Mouse (Mus musculus): ENCODE results near the gene Gdf1. TPM values are rescaled to one million over a fixed set of nuclear protein-coding genes. Genes with fewer than 3 reads are reported as not detected.

Gdf1 gene
- polyA plus RNA-seq, 1 experiment from 2014 or later: 2.1 TPM

DNA sequence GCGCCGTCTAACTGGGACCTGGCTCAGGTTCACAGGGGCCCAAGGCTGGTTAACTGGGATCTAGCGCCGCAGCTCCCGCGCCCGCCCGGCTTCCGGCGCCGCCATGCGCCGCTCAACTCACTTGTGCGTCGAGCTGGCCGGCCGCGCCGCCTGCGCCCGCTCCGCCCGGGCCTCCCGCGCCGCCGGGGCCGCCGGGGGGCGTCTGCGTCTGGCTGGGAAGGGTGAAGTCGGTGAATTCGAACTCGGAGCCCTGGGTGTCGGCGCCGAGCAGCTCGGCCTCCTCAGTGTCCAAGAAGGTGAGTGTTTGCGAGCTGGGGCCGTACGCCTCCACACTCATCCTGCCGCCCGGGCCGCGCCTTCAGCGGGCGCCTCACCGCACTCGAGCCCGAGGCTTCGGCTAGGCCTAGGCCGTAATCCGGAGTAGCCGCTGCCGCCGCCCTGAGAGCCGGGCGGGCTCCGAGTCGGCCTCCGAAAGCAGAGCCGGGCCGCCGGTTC is 23.1 kb downstream of the Gdf1 start:
- Histone ChIP-seq H3K4me3 (ENCODE audit: low read depth, low read length) (peak overlapping the region; percentile 100), H3K9me3 (ENCODE audit: control insufficient read depth, low read length) (no peaks in the 10 kb centered on the region), H3K27me3 (ENCODE audit: control insufficient read depth, insufficient read depth, low read length) (no peaks in the 10 kb centered on the region; the same call in 1 of the 2 replicates), H3K9ac (replicated peaks; ENCODE audit: low read depth, low read length) (peak overlapping the region; percentile 92), H3K4me1 (ENCODE audit: control insufficient read depth, insufficient read depth, low read length) (peaks cover 30% of the 10 kb centered on the region), H3K4me2 (ENCODE audit: low read depth, low read length) (peak overlapping the region; percentile 99), H3K36me3 (ENCODE audit: control insufficient read depth, insufficient read depth, low read length) (peaks cover 4% of the 10 kb centered on the region; the same call in 1 of the 2 replicates), H3K27ac (ENCODE audit: low read depth, low read length) (peak overlapping the region; percentile 82)
- peak; percentile 53 for ATAC-seq (ENCODE audit: low read depth)
- under 1% methylated on average over 63 of the region's 64 CpGs for WGBS

DNA sequence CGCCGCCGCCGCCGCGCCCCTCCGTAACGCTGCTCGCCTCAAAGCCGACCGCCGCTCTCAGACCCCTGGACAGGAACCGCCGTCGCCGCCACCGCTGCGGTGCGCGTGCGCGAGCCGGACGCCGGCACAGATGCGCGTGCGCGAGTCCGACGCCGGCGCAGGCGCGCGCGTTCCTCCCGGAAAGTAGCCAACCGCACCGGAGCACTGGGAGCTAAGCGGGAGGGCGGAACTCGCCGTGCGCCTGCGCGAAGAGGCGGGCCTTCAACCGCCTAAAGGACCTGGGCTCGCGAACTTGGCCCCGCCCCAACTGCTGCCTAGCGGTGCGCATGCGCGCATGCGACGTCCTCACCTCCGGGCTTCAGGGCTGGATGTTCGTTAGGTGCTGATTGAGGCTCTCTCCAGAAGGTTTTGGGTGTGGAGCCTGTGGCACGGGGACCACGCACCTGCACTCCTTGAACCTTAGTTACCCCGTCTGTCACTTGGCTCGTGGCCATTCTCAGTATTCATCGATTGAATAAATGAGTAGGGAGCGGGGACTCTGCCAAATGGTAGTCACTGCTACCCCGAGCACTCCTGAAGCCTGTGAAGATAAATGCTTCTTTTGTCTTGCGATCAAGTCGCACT is 23.7 kb downstream of the Gdf1 start, which contains the start of gene Upf1:
TSS of gene Upf1 (minus strand) at position 85 of the 624 bp plus-strand sequence.
- Histone ChIP-seq H3K27ac (ENCODE audit: low read depth, low read length) (peak within 1 kb of the TSS; percentile 90), H3K9ac (replicated peaks; ENCODE audit: low read depth, low read length) (peak within 1 kb of the TSS; percentile 92), H3K4me1 (ENCODE audit: control insufficient read depth, insufficient read depth, low read length) (peaks cover 30% of the 10 kb centered on the region), H3K9me3 (ENCODE audit: control insufficient read depth, low read length) (no peaks in the 10 kb centered on the region), H3K4me3 (ENCODE audit: low read depth, low read length) (peak within 1 kb of the TSS; percentile 100), H3K4me2 (ENCODE audit: low read depth, low read length) (peak within 1 kb of the TSS; percentile 99), H3K36me3 (ENCODE audit: control insufficient read depth, insufficient read depth, low read length) (peaks cover 4% of the 10 kb centered on the region; the same call in 1 of the 2 replicates), H3K27me3 (ENCODE audit: control insufficient read depth, insufficient read depth, low read length) (no peaks in the 10 kb centered on the region; the same call in 1 of the 2 replicates)
- peak; percentile 88 for ATAC-seq (ENCODE audit: low read depth)
- WGBS: under 1% methylated on average over 45 of the region's 69 CpGs

- H3K9ac ChIP-seq (replicated peaks; ENCODE audit: low read depth, low read length): peak overlapping the region; percentile 44
- H3K9me3 ChIP-seq (ENCODE audit: control insufficient read depth, low read length): no peaks in the 10 kb centered on the region
- no peaks in the 10 kb centered on the region; the same call in 1 of the 2 replicates for H3K27me3 ChIP-seq (ENCODE audit: control insufficient read depth, insufficient read depth, low read length)
- H3K36me3 ChIP-seq (ENCODE audit: control insufficient read depth, insufficient read depth, low read length): peaks cover 4% of the 10 kb centered on the region; the same call in 1 of the 2 replicates
- peak overlapping the region; percentile 100 for H3K4me3 ChIP-seq (ENCODE audit: low read depth, low read length)
- peak overlapping the region; percentile 90 for H3K27ac ChIP-seq (ENCODE audit: low read depth, low read length)
- H3K4me2 ChIP-seq (ENCODE audit: low read depth, low read length): peak overlapping the region; percentile 87
- no peak; the same call in 1 of the 2 replicates for ATAC-seq (ENCODE audit: low read depth)
- peaks cover 30% of the 10 kb centered on the region for H3K4me1 ChIP-seq (ENCODE audit: control insufficient read depth, insufficient read depth, low read length)
- 65% methylated on average over 4 of the region's 4 CpGs for WGBS
These were observed 24.4 kb downstream of the Gdf1 start for GRCm38 (mm10) chr8:70354004-70354403.

DNA sequence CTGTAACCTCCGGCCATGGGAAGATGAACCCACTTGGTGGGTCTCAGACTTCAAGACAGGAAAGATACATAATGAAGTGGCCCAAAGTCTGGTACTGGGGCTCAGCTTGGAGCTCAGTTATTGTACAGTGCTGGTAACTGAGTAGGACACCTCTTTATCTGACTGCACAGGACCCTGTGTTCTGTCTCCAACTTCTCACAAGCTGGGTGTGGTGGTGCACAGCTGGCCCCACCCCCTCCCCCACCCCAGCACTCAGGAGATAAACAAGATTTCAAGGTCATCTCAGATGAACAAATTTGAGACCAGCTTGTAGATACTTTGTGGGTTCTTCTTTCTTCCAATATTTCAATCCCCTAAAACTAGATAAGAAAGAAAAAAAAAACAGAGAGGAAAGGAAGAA is 26.5 kb downstream of the Gdf1 start:
- Histone ChIP-seq H3K9me3 (ENCODE audit: control insufficient read depth, low read length) (no peaks in the 10 kb centered on the region), H3K27me3 (ENCODE audit: control insufficient read depth, insufficient read depth, low read length) (no peaks in the 10 kb centered on the region; the same call in 1 of the 2 replicates), H3K4me1 (ENCODE audit: control insufficient read depth, insufficient read depth, low read length) (peaks cover 17% of the 10 kb centered on the region), H3K36me3 (ENCODE audit: control insufficient read depth, insufficient read depth, low read length) (no peaks in the 10 kb centered on the region), H3K4me3 (ENCODE audit: low read depth, low read length) (no peak overlapping the region), H3K9ac (replicated peaks; ENCODE audit: low read depth, low read length) (no peak overlapping the region), H3K4me2 (ENCODE audit: low read depth, low read length) (no peak overlapping the region), H3K27ac (ENCODE audit: low read depth, low read length) (no peak overlapping the region)
- no peak for ATAC-seq (ENCODE audit: low read depth)
- 84% methylated on average over 1 of the region's 1 CpGs for WGBS

- Histone ChIP-seq H3K36me3 (ENCODE audit: control insufficient read depth, insufficient read depth, low read length) (no peaks in the 10 kb centered on the region), H3K4me3 (ENCODE audit: low read depth, low read length) (no peak overlapping the region), H3K9ac (replicated peaks; ENCODE audit: low read depth, low read length) (no peak overlapping the region), H3K27ac (ENCODE audit: low read depth, low read length) (no peak overlapping the region), H3K4me1 (ENCODE audit: control insufficient read depth, insufficient read depth, low read length) (no peaks in the 10 kb centered on the region), H3K4me2 (ENCODE audit: low read depth, low read length) (no peak overlapping the region), H3K27me3 (ENCODE audit: control insufficient read depth, insufficient read depth, low read length) (no peaks in the 10 kb centered on the region), H3K9me3 (ENCODE audit: control insufficient read depth, low read length) (no peaks in the 10 kb centered on the region)
- 27% methylated on average over 3 of the region's 3 CpGs for WGBS
- no peak for ATAC-seq (ENCODE audit: low read depth)
These were observed 29.8 kb downstream of the Gdf1 start for GRCm38 (mm10) chr8:70359411-70359810.

GRCm38 (mm10) chr8:70360769-70361168 is 31.2 kb downstream of the Gdf1 start:
- no peak for ATAC-seq (ENCODE audit: low read depth)
- no peak overlapping the region for H3K27ac ChIP-seq (ENCODE audit: low read depth, low read length)
- no peaks in the 10 kb centered on the region for H3K27me3 ChIP-seq (ENCODE audit: control insufficient read depth, insufficient read depth, low read length)
- no peaks in the 10 kb centered on the region for H3K9me3 ChIP-seq (ENCODE audit: control insufficient read depth, low read length)
- no peaks in the 10 kb centered on the region for H3K36me3 ChIP-seq (ENCODE audit: control insufficient read depth, insufficient read depth, low read length)
- no peak overlapping the region for H3K4me3 ChIP-seq (ENCODE audit: low read depth, low read length)
- no peak overlapping the region for H3K4me2 ChIP-seq (ENCODE audit: low read depth, low read length)
- WGBS: 53% methylated on average over 4 of the region's 4 CpGs
- no peaks in the 10 kb centered on the region for H3K4me1 ChIP-seq (ENCODE audit: control insufficient read depth, insufficient read depth, low read length)
- H3K9ac ChIP-seq (replicated peaks; ENCODE audit: low read depth, low read length): no peak overlapping the region

DNA sequence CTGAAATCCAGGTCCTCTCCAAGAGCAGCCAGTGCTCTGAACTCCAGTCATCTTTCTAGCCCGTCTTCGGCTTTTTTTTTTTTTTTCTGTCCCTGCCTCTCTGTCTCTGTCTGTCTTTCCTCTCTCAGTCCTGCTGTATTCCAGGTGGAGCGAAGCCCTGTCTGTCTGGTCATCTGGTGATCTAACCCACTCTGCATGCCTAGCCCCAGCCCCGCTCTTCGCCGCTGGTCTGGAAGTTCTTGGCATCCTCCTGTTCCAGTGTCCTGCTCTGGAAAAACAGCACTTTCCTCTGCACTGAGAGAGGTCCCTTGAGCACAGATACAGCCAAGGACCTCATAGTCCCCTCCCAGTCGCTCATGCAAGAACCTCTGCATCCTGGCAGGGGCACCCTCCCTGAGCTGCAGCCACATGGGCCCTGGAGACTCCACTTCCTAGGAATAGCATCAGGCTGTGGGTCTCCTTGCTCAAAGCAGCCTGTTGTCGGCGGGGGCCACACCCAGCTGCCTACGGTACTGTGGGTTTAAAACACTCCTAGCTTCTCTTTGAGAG is 31.9 kb downstream of the Gdf1 start:
- Histone ChIP-seq H3K4me3 (ENCODE audit: low read depth, low read length) (no peak overlapping the region), H3K36me3 (ENCODE audit: control insufficient read depth, insufficient read depth, low read length) (no peaks in the 10 kb centered on the region), H3K4me2 (ENCODE audit: low read depth, low read length) (no peak overlapping the region), H3K9me3 (ENCODE audit: control insufficient read depth, low read length) (no peaks in the 10 kb centered on the region), H3K9ac (replicated peaks; ENCODE audit: low read depth, low read length) (no peak overlapping the region), H3K27ac (ENCODE audit: low read depth, low read length) (no peak overlapping the region), H3K27me3 (ENCODE audit: control insufficient read depth, insufficient read depth, low read length) (no peaks in the 10 kb centered on the region), H3K4me1 (ENCODE audit: control insufficient read depth, insufficient read depth, low read length) (no peaks in the 10 kb centered on the region)
- WGBS: 80% methylated on average over 10 of the region's 10 CpGs
- ATAC-seq (ENCODE audit: low read depth): no peak

DNA sequence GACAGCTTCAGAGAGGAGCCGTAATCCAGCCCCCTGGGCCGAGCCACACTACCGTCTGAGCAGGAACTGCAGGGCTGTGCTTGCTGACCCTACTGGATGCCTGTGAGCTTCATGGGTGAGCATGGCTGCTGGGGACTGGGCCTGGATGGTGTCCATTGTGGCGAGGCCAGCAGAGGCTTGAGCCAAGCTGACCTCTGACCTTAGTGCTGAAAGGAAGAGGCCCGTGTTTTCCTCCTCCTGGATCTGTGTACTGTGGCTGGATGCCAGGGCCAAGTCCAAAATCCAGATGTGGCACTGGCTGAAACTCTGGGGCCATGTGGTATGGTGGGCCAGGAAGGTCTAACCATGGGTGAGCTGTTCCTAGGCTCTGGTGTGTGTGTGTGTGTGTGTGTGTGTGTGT is 34.4 kb downstream of the Gdf1 start:
- WGBS: 43% methylated on average over 5 of the region's 5 CpGs

DNA sequence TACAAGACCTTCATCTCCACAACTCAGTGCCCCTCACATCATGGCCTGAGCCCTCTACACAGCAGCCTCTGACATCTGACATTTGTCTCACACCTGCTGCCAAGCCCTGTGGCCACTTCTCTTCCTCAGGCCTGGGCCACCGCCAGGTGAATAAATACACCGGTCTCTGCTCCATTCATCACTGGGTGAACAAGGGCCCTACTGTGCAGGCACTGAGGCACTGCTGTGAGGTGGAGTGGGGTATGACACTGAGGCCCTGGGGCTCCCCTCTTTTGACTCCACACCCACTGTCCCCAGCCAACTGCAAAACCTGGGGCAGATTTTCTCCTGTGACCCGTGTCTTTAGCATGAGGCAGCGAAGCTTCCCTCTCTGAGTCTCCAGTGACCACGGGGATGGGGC is 37.0 kb downstream of the Gdf1 start:
- H3K4me1 ChIP-seq (ENCODE audit: control insufficient read depth, insufficient read depth, low read length): no peaks in the 10 kb centered on the region
- H3K27ac ChIP-seq (ENCODE audit: low read depth, low read length): no peak overlapping the region
- no peaks in the 10 kb centered on the region for H3K9me3 ChIP-seq (ENCODE audit: control insufficient read depth, low read length)
- H3K4me2 ChIP-seq (ENCODE audit: low read depth, low read length): no peak overlapping the region
- H3K36me3 ChIP-seq (ENCODE audit: control insufficient read depth, insufficient read depth, low read length): no peaks in the 10 kb centered on the region
- no peak for ATAC-seq (ENCODE audit: low read depth)
- no peak overlapping the region for H3K9ac ChIP-seq (replicated peaks; ENCODE audit: low read depth, low read length)
- H3K4me3 ChIP-seq (ENCODE audit: low read depth, low read length): no peak overlapping the region
- peaks cover 3% of the 10 kb centered on the region for H3K27me3 ChIP-seq (ENCODE audit: control insufficient read depth, insufficient read depth, low read length)
- WGBS: 62% methylated on average over 5 of the region's 5 CpGs

More for the DNA sequence above, 34.4 kb downstream of the Gdf1 start:
- Histone ChIP-seq H3K4me2 (ENCODE audit: low read depth, low read length) (no peak overlapping the region), H3K4me1 (ENCODE audit: control insufficient read depth, insufficient read depth, low read length) (no peaks in the 10 kb centered on the region), H3K27ac (ENCODE audit: low read depth, low read length) (no peak overlapping the region), H3K9me3 (ENCODE audit: control insufficient read depth, low read length) (no peaks in the 10 kb centered on the region), H3K27me3 (ENCODE audit: control insufficient read depth, insufficient read depth, low read length) (no peaks in the 10 kb centered on the region), H3K4me3 (ENCODE audit: low read depth, low read length) (no peak overlapping the region), H3K36me3 (ENCODE audit: control insufficient read depth, insufficient read depth, low read length) (no peaks in the 10 kb centered on the region), H3K9ac (replicated peaks; ENCODE audit: low read depth, low read length) (no peak overlapping the region)
- ATAC-seq (ENCODE audit: low read depth): no peak
